Comparison of ENCODE assay signal across 10 mouse cellular contexts in the genomic region with DNA sequence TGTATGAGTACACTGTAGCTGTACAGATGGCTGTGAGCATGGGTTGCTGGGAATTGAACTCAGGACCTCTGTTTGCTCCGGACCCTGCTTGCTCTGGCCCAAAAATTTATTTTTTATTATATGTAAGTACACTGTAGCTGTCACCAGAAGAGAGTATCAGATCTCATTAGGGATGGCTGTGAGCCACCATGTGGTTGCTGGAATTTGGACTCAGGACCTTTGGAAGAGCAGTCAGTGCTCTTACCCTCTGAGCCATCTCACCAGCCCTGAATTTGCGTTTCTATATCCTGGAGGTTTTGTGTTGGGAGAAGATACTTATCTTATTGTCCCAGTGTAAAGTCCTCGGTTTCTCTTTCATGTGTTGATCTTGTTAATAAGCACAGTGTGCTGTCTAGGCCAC.
"Had no signal": no experiment of that assay in that cellular context is flagged by ENCODE, and none has a peak within 500 bp of the region (broad histone marks: within the 10 kb centered on the region; RNA-seq: fewer than 3 reads in every experiment).

No protein-coding gene starts in this region.

- H3K4me3 ChIP-seq: hindbrain, embryonic 12.5 days; limb, embryonic 13.5 days; midbrain, embryonic 12.5 days had no signal

- H3K4me1 ChIP-seq: hindbrain, embryonic 12.5 days; midbrain, embryonic 12.5 days had no signal

- H3K27ac ChIP-seq: hindbrain, embryonic 12.5 days; limb, embryonic 13.5 days; midbrain, embryonic 12.5 days; stomach, postnatal 0 days had no signal

- H3K36me3 ChIP-seq: hindbrain, embryonic 12.5 days; limb, embryonic 13.5 days; midbrain, embryonic 12.5 days had no signal

- H3K27me3 ChIP-seq: hindbrain, embryonic 12.5 days; limb, embryonic 13.5 days; midbrain, embryonic 12.5 days had no signal

- H3K4me2 ChIP-seq: hindbrain, embryonic 12.5 days; limb, embryonic 13.5 days; midbrain, embryonic 12.5 days had no signal

- H3K9ac ChIP-seq: hindbrain, embryonic 12.5 days; limb, embryonic 13.5 days; midbrain, embryonic 12.5 days had no signal

- ATAC-seq: hindbrain, embryonic 16.5 days; inflammation-experienced regulatory T-cells, adult 6 months had no signal

- DNase-seq: left cerebral cortex, postnatal 4 days; lung, adult 18-20 months; right cerebral cortex, postnatal 25 days; thymus, postnatal 4 days had no signal

- H3K9me3 ChIP-seq: hindbrain, embryonic 12.5 days; limb, embryonic 13.5 days; midbrain, embryonic 12.5 days had no signal
